Mouse (Mus musculus): ENCODE results near the gene Clic4. TPM values are rescaled to one million over a fixed set of nuclear protein-coding genes. Genes with fewer than 3 reads are reported as not detected.
A peak's percentile ranks its signal among the peaks of the same experiment; 100 is the strongest.

Clic4 gene
- polyA plus RNA-seq, 1 experiment from 2014 or later, result 254 TPM

DNA sequence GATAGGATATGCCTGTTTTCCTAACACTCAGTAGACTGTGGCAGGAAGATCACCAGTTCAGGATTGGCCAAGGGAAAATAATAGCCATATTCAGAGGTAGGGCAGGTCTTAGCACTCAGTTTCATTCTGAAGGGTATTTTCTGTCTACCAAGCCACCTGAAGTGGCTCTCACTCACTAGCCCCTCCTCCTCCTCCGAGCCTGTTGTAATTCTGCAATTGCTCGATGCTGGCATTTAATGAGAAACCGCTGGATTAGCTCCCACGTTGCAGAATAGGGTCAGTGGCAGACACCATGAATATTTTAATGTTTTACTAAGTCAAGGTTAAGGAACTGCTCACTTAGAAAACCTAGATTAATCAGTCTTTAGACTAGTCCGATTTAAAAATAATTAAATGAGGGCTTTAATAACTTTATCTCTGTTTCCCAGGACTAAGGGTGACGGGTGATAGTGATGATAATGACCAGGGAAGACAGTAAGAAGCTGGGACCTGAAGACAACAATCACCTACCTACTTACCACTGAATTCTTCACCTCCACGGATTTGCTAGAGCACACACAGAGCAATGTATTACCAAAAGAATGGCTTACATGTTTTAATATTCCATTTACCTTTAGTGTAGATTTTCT, 29.6 kb downstream of the Clic4 start:
- Histone ChIP-seq H3K9ac (no peak overlapping the region), H3K4me1 (replicated peaks) (peaks cover 74% of the 10 kb centered on the region), H3K4me3 (no peak overlapping the region), H3K36me3 (peaks cover under 1% of the 10 kb centered on the region; the same call in 1 of the 2 replicates), H3K4me2 (no peak overlapping the region), H3K27ac (peak overlapping the region; percentile 84; the same call in 1 of the 2 replicates), H3K9me3 (replicated peaks) (no peaks in the 10 kb centered on the region), H3K27me3 (no peaks in the 10 kb centered on the region)
- ATAC-seq (replicated peaks; ENCODE audit: insufficient number of reproducible peaks, insufficient read depth, low FRiP score, low read depth), result no peak
- WGBS, result 78% methylated on average over 7 of the region's 7 CpGs

DNA sequence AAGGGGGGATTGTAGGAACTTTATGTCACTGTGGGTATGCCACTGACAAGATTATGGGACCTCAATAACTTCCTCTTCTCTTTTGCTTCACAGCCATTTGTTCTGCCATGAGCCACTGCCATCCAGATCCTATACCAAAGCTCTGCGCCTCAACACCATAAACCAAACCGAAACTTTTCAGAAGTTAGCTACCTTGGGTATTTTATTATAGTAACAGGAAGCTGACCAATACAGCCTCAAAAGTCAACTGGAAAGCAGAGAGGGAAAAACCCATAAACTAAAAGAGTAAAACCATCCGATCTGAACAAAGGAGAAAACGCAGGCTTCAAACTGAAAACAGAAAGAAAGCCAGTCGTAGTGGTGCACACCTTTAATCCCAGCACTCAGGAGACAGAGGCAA, 30.2 kb downstream of the Clic4 start:
- Histone ChIP-seq H3K4me2 (no peak overlapping the region), H3K36me3 (peaks cover 4% of the 10 kb centered on the region; the same call in 1 of the 2 replicates), H3K27ac (peak overlapping the region; percentile 84), H3K27me3 (no peaks in the 10 kb centered on the region), H3K9ac (no peak overlapping the region), H3K9me3 (replicated peaks) (no peaks in the 10 kb centered on the region), H3K4me1 (replicated peaks) (peaks cover 74% of the 10 kb centered on the region), H3K4me3 (no peak overlapping the region)
- ATAC-seq (replicated peaks; ENCODE audit: insufficient number of reproducible peaks, insufficient read depth, low FRiP score, low read depth), result no peak
- 87% methylated on average over 5 of the region's 5 CpGs for WGBS

DNA sequence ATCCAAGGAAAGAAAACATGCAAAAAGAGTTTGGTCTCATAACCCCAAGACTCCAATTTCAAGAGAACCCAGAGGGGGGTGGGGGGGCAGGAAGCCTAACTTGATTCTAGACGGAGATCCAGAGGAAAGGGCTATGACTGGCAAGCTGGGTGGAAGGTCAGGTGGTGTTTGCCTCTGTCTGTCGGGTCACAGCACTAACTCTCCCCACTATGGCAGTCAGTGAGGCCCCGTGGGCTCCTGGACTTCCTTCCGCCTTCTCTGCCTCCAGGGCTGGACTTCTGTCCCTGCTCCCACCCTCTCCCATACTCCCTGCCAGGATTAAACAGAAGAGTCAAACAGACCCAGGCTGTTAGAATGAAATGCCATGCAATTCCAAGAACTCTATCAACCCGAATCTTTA, 30.9 kb downstream of the Clic4 start:
- ATAC-seq (replicated peaks; ENCODE audit: insufficient number of reproducible peaks, insufficient read depth, low FRiP score, low read depth), result 0 out of 2 replicates have a peak, but pooled peaks have one; percentile 36
- H3K4me1 ChIP-seq (replicated peaks), result peaks cover 74% of the 10 kb centered on the region
- no peak overlapping the region for H3K4me2 ChIP-seq

DNA sequence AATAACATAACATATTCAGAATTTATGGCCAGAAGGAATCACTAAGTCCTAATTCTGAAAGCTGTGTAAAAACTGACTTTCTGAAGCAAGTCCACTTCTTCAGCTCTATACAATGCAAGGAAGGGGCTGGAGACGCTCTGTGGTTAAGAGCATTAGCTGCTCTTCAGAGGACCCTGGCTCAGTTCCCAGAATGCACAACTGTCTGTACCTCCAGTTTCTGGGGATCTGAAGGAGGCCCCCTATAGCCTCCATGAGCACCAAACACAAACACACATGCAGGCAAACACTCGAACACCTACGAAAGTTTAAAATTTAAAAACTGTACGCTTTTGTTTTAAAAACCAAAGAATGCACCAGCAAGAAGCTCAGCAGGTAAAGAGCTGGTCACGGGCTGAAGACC, 31.5 kb downstream of the Clic4 start:
- WGBS, result 50% methylated on average over 5 of the region's 5 CpGs
- Histone ChIP-seq H3K27ac (peak overlapping the region; percentile 84), H3K4me2 (peak overlapping the region; percentile 12; the same call in 1 of the 2 replicates), H3K27me3 (no peaks in the 10 kb centered on the region), H3K4me3 (no peak overlapping the region), H3K36me3 (peaks cover 4% of the 10 kb centered on the region; the same call in 1 of the 2 replicates), H3K9me3 (replicated peaks) (no peaks in the 10 kb centered on the region), H3K9ac (no peak overlapping the region), H3K4me1 (replicated peaks) (peaks cover 75% of the 10 kb centered on the region)
- no peak for ATAC-seq (replicated peaks; ENCODE audit: insufficient number of reproducible peaks, insufficient read depth, low FRiP score, low read depth)

More for the DNA sequence above, 30.9 kb downstream of the Clic4 start:
- H3K27ac ChIP-seq, result peak overlapping the region; percentile 84
- H3K27me3 ChIP-seq, result no peaks in the 10 kb centered on the region
- WGBS, result 20% methylated on average over 5 of the region's 5 CpGs
- no peak overlapping the region for H3K9ac ChIP-seq
- H3K36me3 ChIP-seq, result peaks cover 4% of the 10 kb centered on the region; the same call in 1 of the 2 replicates
- no peaks in the 10 kb centered on the region for H3K9me3 ChIP-seq (replicated peaks)
- no peak overlapping the region for H3K4me3 ChIP-seq

DNA sequence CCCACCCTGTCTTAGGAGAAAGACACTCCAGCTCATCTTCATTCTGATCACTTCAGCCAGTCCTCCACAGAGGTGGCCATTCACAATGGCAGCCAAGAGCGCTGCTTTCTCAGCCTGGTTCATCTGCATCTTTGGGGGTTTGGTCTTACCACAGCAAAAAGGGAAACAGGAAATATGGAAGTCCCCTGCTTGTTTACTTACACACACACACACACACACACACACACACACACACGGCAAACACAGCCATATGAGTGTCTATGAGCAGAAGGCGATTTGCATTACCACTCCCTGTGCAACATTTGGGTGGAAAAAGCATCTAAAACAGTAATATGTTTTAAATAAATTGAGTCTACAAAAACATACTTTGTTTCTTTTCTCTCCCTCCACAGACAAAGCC, 32.3 kb downstream of the Clic4 start:
- 74% methylated on average over 3 of the region's 3 CpGs for WGBS
- peaks cover 4% of the 10 kb centered on the region; the same call in 1 of the 2 replicates for H3K36me3 ChIP-seq
- no peak overlapping the region for H3K4me3 ChIP-seq
- H3K27me3 ChIP-seq, result no peaks in the 10 kb centered on the region
- ATAC-seq (replicated peaks; ENCODE audit: insufficient number of reproducible peaks, insufficient read depth, low FRiP score, low read depth), result no peak
- H3K9ac ChIP-seq, result no peak overlapping the region
- peaks cover 78% of the 10 kb centered on the region for H3K4me1 ChIP-seq (replicated peaks)
- no peak overlapping the region for H3K4me2 ChIP-seq
- no peaks in the 10 kb centered on the region for H3K9me3 ChIP-seq (replicated peaks)
- peak overlapping the region; percentile 84 for H3K27ac ChIP-seq

DNA sequence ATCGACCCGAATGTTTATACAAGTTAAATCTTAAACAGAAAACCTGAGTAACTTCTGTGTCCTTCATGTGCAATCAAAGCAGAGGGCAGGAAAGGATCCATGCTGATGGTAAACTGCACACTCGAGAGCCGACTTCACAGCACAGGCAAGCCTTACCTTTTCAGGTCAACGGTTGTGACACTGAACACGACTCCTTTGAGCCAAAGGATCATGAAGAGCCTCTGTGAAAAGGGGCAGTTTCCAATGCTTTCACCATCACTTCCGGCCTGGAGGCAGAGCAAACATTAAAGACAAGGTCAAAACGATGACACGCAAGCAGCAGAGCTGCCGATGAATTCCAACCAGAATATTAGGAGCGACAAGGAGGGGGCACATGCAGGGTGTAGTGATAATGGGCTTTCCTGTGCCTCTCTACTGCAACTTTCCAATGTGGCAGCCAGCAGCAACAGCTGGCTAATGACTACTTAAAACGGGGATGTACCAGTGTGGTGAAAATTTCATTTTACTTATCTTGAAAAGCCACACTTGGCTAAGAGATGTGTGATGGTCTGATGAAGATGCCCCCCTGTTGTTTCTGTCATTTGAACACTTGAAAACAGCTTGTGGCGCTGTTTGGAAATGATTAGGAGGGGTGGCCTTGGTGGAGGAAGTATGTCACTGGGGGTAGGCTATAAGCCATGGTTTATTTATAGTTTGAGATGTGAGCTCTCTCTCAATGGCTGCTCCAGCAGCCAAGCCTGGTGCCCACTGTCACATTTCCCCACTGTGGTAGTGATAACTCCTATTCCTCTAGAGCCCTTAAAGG, 33.7 kb downstream of the Clic4 start:
- H3K9ac ChIP-seq, result no peak overlapping the region
- 40% methylated on average over 13 of the region's 13 CpGs for WGBS
- peak overlapping the region; percentile 84 for H3K27ac ChIP-seq
- H3K9me3 ChIP-seq (replicated peaks), result no peaks in the 10 kb centered on the region
- peaks cover 4% of the 10 kb centered on the region; the same call in 1 of the 2 replicates for H3K36me3 ChIP-seq
- peaks cover 80% of the 10 kb centered on the region for H3K4me1 ChIP-seq (replicated peaks)
- peak overlapping the region; percentile 41 for H3K4me2 ChIP-seq
- no peak for ATAC-seq (replicated peaks; ENCODE audit: insufficient number of reproducible peaks, insufficient read depth, low FRiP score, low read depth)
- H3K4me3 ChIP-seq, result no peak overlapping the region
- H3K27me3 ChIP-seq, result no peaks in the 10 kb centered on the region

DNA sequence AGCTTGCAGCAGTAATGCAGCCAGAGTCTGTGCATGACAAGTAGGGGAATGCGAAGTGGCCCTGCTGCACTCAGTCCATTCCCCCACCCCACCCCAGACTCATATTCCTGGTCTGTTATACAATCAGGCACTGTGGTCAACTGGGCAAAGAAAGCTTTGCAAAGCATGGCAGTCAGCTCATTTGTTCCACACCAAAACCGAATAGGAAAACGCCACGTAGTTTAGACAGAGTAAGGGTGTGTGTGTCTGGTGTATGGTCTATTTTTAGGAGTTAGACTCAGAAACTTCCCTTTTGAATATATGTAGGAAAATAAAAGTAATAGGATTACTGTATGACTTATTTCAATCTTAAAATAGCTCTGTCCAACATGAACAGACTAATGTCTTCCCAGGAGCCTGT, 36.0 kb downstream of the Clic4 start:
- Histone ChIP-seq H3K27ac (peak overlapping the region; percentile 72), H3K9ac (no peak overlapping the region), H3K4me3 (no peak overlapping the region), H3K36me3 (peaks cover 4% of the 10 kb centered on the region; the same call in 1 of the 2 replicates), H3K9me3 (replicated peaks) (no peaks in the 10 kb centered on the region), H3K4me1 (replicated peaks) (peaks cover 64% of the 10 kb centered on the region), H3K4me2 (no peak overlapping the region), H3K27me3 (no peaks in the 10 kb centered on the region)
- WGBS, result 52% methylated on average over 4 of the region's 4 CpGs
- ATAC-seq (replicated peaks; ENCODE audit: insufficient number of reproducible peaks, insufficient read depth, low FRiP score, low read depth), result no peak

DNA sequence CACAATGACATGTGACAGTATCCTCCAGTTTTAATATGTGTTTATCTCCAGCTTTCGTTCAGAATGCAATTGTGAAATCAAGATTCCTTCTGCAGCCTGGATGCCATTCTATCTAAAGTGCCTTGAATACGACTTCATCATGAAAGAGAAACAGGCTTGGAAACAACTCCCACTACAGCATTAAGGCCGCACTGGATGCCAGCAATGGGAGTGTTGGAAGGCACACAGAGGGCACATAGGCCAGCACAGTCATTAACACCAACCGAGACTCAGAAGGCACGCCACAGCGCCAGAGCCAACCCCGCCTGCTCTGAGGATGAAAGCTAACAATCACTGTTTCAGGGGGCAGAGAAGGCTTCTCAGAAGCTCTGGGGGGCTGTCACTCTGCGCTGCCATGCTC, 37.1 kb downstream of the Clic4 start:
- no peak overlapping the region for H3K4me3 ChIP-seq
- no peak for ATAC-seq (replicated peaks; ENCODE audit: insufficient number of reproducible peaks, insufficient read depth, low FRiP score, low read depth)
- H3K36me3 ChIP-seq, result peaks cover 4% of the 10 kb centered on the region; the same call in 1 of the 2 replicates
- H3K27ac ChIP-seq, result peak overlapping the region; percentile 72
- peaks cover 63% of the 10 kb centered on the region for H3K4me1 ChIP-seq (replicated peaks)
- H3K4me2 ChIP-seq, result no peak overlapping the region
- H3K9ac ChIP-seq, result no peak overlapping the region; the same call in 1 of the 2 replicates
- no peaks in the 10 kb centered on the region for H3K27me3 ChIP-seq
- 55% methylated on average over 8 of the region's 8 CpGs for whole genome bisulfite sequencing
- H3K9me3 ChIP-seq (replicated peaks), result no peaks in the 10 kb centered on the region

DNA sequence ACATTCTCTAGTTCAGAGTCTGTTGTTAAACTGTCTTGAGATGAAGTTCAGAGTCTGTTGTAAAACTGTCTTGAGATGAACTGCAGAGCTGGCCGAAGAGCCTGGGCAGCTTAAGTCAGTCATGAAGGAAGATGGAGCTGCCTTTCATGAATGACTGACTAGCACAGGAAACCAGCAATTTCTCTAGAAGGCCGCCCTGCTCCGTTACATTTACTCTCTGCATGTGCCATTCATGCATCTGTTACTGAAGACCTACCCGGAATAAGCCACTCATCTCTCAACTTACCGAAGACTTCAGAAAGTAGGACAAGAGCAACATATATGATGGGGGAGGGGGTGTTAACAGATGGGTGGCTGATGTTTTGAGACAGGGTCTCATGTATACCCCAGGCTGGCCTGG, 40.1 kb downstream of the Clic4 start:
- peaks cover 41% of the 10 kb centered on the region for H3K4me1 ChIP-seq (replicated peaks)
- no peak overlapping the region for H3K27ac ChIP-seq
- H3K4me3 ChIP-seq, result no peak overlapping the region
- no peaks in the 10 kb centered on the region for H3K27me3 ChIP-seq
- no peaks in the 10 kb centered on the region for H3K36me3 ChIP-seq
- 70% methylated on average over 5 of the region's 5 CpGs for WGBS
- H3K4me2 ChIP-seq, result no peak overlapping the region
- H3K9me3 ChIP-seq (replicated peaks), result no peaks in the 10 kb centered on the region
- no peak overlapping the region for H3K9ac ChIP-seq
- no peak for ATAC-seq (replicated peaks; ENCODE audit: insufficient number of reproducible peaks, insufficient read depth, low FRiP score, low read depth)

DNA sequence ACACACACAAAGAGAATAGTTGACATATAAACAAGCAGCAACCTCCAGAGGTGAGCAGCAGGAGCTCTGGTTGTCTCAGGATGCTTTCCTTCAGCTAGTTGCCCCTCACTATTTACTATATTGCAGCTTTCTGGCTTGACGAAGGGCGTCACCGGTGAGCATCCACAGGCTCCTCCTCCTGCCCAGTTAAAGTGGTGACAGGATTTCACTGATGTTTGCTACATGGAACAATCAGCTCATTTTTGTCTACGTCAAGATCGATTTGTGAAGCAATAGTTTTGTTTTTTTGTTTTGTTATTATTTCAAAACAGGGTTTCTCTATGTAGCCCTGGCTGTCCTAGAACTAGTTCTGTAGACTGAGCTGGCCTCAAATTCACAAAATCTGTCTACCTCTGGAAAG, 41.1 kb downstream of the Clic4 start:
- Histone ChIP-seq H3K4me1 (replicated peaks) (peaks cover 37% of the 10 kb centered on the region), H3K36me3 (no peaks in the 10 kb centered on the region)
- ATAC-seq (replicated peaks; ENCODE audit: insufficient number of reproducible peaks, insufficient read depth, low FRiP score, low read depth), result no peak

DNA sequence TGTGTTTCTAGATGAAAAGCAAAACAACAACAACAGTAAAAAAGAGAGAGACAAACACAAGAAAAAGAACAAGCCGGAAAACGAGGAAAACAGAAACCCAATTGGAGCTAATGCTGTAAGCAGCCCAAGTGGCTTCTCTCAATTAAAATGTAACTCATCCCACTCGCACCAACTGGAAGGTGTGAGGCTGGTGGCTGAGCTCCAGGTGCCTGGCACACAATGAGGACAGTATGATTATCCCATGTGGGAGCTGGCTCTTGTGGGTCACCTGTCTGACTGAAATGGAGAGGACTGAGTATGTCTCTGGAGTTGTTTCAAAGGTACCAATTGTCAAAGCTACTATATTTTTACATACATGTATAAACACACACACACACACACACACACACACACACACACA, 41.5 kb downstream of the Clic4 start:
- ATAC-seq (replicated peaks; ENCODE audit: insufficient number of reproducible peaks, insufficient read depth, low FRiP score, low read depth), result no peak
- WGBS, result 73% methylated on average over 3 of the region's 3 CpGs
- peaks cover 33% of the 10 kb centered on the region for H3K4me1 ChIP-seq (replicated peaks)
- no peaks in the 10 kb centered on the region for H3K9me3 ChIP-seq (replicated peaks)
- H3K4me2 ChIP-seq, result no peak overlapping the region
- no peak overlapping the region for H3K9ac ChIP-seq
- no peak overlapping the region for H3K4me3 ChIP-seq
- H3K36me3 ChIP-seq, result no peaks in the 10 kb centered on the region
- H3K27me3 ChIP-seq, result no peaks in the 10 kb centered on the region
- H3K27ac ChIP-seq, result peak overlapping the region; percentile 54

More for the DNA sequence above, 41.1 kb downstream of the Clic4 start:
- Histone ChIP-seq H3K4me2 (no peak overlapping the region), H3K9me3 (replicated peaks) (no peaks in the 10 kb centered on the region), H3K27me3 (no peaks in the 10 kb centered on the region), H3K9ac (no peak overlapping the region), H3K4me3 (no peak overlapping the region), H3K27ac (peak overlapping the region; percentile 54)
- WGBS, result 57% methylated on average over 5 of the region's 5 CpGs
